8 mouse cellular contexts compared by ENCODE assay signal in genomic region chr4:108834115-108834970, GRCm38 (mm10). TPM values are rescaled to one million over a fixed set of nuclear protein-coding genes. Genes with fewer than 3 reads are reported as not detected.
A peak's percentile ranks its signal among the peaks of the same experiment; 100 is the strongest.
DNase-seq lines count a peak whose midpoint lies in the region; ATAC-seq and TF ChIP-seq lines count a peak whose summit lies in the region.

Txndc12 (plus strand) TSS chr4:108834601.

- no peaks in the 10 kb centered on the region for H3K27me3 ChIP-seq in E14TG2a.4 (ENCODE audit: insufficient read depth, low read length)
- H3K27me3 ChIP-seq in forebrain, embryonic 11.5 days (ENCODE audit: control insufficient read depth, insufficient read depth, low read length) = no peaks in the 10 kb centered on the region
- H3K27me3 ChIP-seq in heart, embryonic 16.5 days (ENCODE audit: control insufficient read depth, insufficient read depth, low read length) = no peaks in the 10 kb centered on the region
- H3K27me3 ChIP-seq in liver, embryonic 15.5 days = no peaks in the 10 kb centered on the region
- H3K27me3 ChIP-seq in neural tube, embryonic 12.5 days (replicated peaks) = no peaks in the 10 kb centered on the region

- WGBS in forebrain, embryonic 11.5 days = under 1% methylated on average over 34 of the region's 34 CpGs
- WGBS in heart, embryonic 16.5 days = under 1% methylated on average over 34 of the region's 34 CpGs
- under 1% methylated on average over 34 of the region's 34 CpGs for WGBS in liver, embryonic 15.5 days (ENCODE audit: insufficient replicate concordance)
- under 1% methylated on average over 34 of the region's 34 CpGs for WGBS in neural tube, embryonic 12.5 days

- no peaks in the 10 kb centered on the region for H3K9me3 ChIP-seq in E14TG2a.4 (ENCODE audit: low read length)
- H3K9me3 ChIP-seq in forebrain, embryonic 11.5 days (ENCODE audit: control insufficient read depth, low read length) = no peaks in the 10 kb centered on the region
- no peaks in the 10 kb centered on the region for H3K9me3 ChIP-seq in heart, embryonic 16.5 days (replicated peaks; ENCODE audit: control insufficient read depth, low read length)
- no peaks in the 10 kb centered on the region for H3K9me3 ChIP-seq in liver, embryonic 15.5 days (replicated peaks)
- no peaks in the 10 kb centered on the region for H3K9me3 ChIP-seq in neural tube, embryonic 12.5 days

- peak within 1 kb of the TSS; percentile 74 for H3K4me2 ChIP-seq in forebrain, embryonic 11.5 days (ENCODE audit: low read depth, low read length, severe bottlenecking)
- peak within 1 kb of the TSS; percentile 81 for H3K4me2 ChIP-seq in heart, embryonic 16.5 days (ENCODE audit: low read depth, low read length)
- H3K4me2 ChIP-seq in liver, embryonic 15.5 days = peak within 1 kb of the TSS; percentile 98
- H3K4me2 ChIP-seq in neural tube, embryonic 12.5 days (replicated peaks) = peak within 1 kb of the TSS; percentile 79

- peak; percentile 79 for ATAC-seq in forebrain, embryonic 11.5 days (replicated peaks; ENCODE audit: low FRiP score)
- ATAC-seq in heart, embryonic 16.5 days (replicated peaks; ENCODE audit: extremely low read depth, insufficient read depth, low FRiP score) = peak; percentile 68
- peak; percentile 46 for ATAC-seq in liver, embryonic 15.5 days (ENCODE audit: insufficient read depth)
- ATAC-seq in neural tube, embryonic 12.5 days (ENCODE audit: low FRiP score, low read depth) = peak; percentile 81

- peaks cover 47% of the 10 kb centered on the region for H3K4me1 ChIP-seq in E14TG2a.4 (replicated peaks; ENCODE audit: low read depth, low read length)
- H3K4me1 ChIP-seq in forebrain, embryonic 11.5 days (replicated peaks; ENCODE audit: control insufficient read depth, insufficient read depth, low read length) = peaks cover 4% of the 10 kb centered on the region; the same call in 1 of the 2 replicates
- peaks cover 39% of the 10 kb centered on the region for H3K4me1 ChIP-seq in heart, embryonic 16.5 days (ENCODE audit: control insufficient read depth, insufficient read depth, low read length)
- H3K4me1 ChIP-seq in liver, embryonic 15.5 days (replicated peaks) = peaks cover 32% of the 10 kb centered on the region
- H3K4me1 ChIP-seq in neural tube, embryonic 12.5 days = peaks cover 28% of the 10 kb centered on the region

- DNase-seq in c-Kit-positive CD71-positive TER-119-negative erythroid progenitor cells, embryonic 14.5 days (ENCODE audit: low read depth) = peak; percentile 87
- DNase-seq in forebrain, embryonic 11.5 days (ENCODE audit: low spot score) = peak; percentile 89
- DNase-seq in kidney, postnatal 36 days = peak; percentile 94
- peak; percentile 92 for DNase-seq in telencephalon, adult 2 months (ENCODE audit: low read depth, low spot score)

- peak within 1 kb of the TSS; percentile 99 for H3K9ac ChIP-seq in forebrain, embryonic 11.5 days (ENCODE audit: low read length)
- H3K9ac ChIP-seq in heart, embryonic 16.5 days (ENCODE audit: low read length) = peak within 1 kb of the TSS; percentile 98
- H3K9ac ChIP-seq in liver, embryonic 15.5 days = peak within 1 kb of the TSS; percentile 86
- peak within 1 kb of the TSS; percentile 99 for H3K9ac ChIP-seq in neural tube, embryonic 12.5 days

- H3K27ac ChIP-seq in forebrain, embryonic 11.5 days (ENCODE audit: low read depth, low read length) = peak within 1 kb of the TSS; percentile 100
- peak within 1 kb of the TSS; percentile 100 for H3K27ac ChIP-seq in heart, embryonic 16.5 days (ENCODE audit: low read length)
- peak within 1 kb of the TSS; percentile 92 for H3K27ac ChIP-seq in liver, embryonic 15.5 days (replicated peaks)
- peak within 1 kb of the TSS; percentile 98 for H3K27ac ChIP-seq in neural tube, embryonic 12.5 days

- no peak for TF ChIP-seq CTCF in E14TG2a.4 (conservative IDR thresholded peaks at IDR 0.05; ENCODE audit: low read length)

- H3K4me3 ChIP-seq in E14TG2a.4 (replicated peaks; ENCODE audit: low read length) = peak within 1 kb of the TSS; percentile 85
- H3K4me3 ChIP-seq in forebrain, embryonic 11.5 days (ENCODE audit: low read depth, low read length) = peak within 1 kb of the TSS; percentile 98
- peak within 1 kb of the TSS; percentile 89 for H3K4me3 ChIP-seq in heart, embryonic 16.5 days (ENCODE audit: low read length)
- peak within 1 kb of the TSS; percentile 85 for H3K4me3 ChIP-seq in liver, embryonic 15.5 days (replicated peaks)
- H3K4me3 ChIP-seq in neural tube, embryonic 12.5 days = peak within 1 kb of the TSS; percentile 96

- H3K36me3 ChIP-seq in E14TG2a.4 (ENCODE audit: insufficient read depth, low read length) = peaks cover 20% of the 10 kb centered on the region
- H3K36me3 ChIP-seq in forebrain, embryonic 11.5 days (ENCODE audit: control insufficient read depth, insufficient read depth, low read length) = peaks cover 3% of the 10 kb centered on the region; the same call in 1 of the 2 replicates
- H3K36me3 ChIP-seq in heart, embryonic 16.5 days (ENCODE audit: control insufficient read depth, insufficient read depth) = no peaks in the 10 kb centered on the region
- peaks cover 10% of the 10 kb centered on the region for H3K36me3 ChIP-seq in liver, embryonic 15.5 days (replicated peaks)
- H3K36me3 ChIP-seq in neural tube, embryonic 12.5 days = peaks cover 6% of the 10 kb centered on the region

RNA-seq across cellular contexts. Expression of gene Txndc12, which starts in this region (rescaled TPM):
- 99.4 and 101 TPM in 2 replicates for polyA plus RNA-seq in forebrain, embryonic 11.5 days (2014; fragmentation: Nextera tagmentation; extraction: Ambion mirVana)
- polyA plus RNA-seq in heart, embryonic 16.5 days (2015; fragmentation: Nextera tagmentation; extraction: Ambion mirVana) = 111 and 113 TPM in 2 replicates
- polyA plus RNA-seq in liver, embryonic 15.5 days (2015; fragmentation: Nextera tagmentation; extraction: Ambion mirVana) = 22.4 and 27.0 TPM in 2 replicates
- 93.5 and 96.7 TPM in 2 replicates for polyA plus RNA-seq in neural tube, embryonic 12.5 days (2016; fragmentation: Nextera tagmentation; extraction: Ambion mirVana)

Comparison
In these comparisons a context has a peak if more than half of its experiments do, and no peak if none do; other contexts are left out.
1. Peak in every context shown above with its lines: DNase-seq, ATAC-seq, H3K4me3 ChIP-seq and H3K27ac ChIP-seq.